Mouse (Mus musculus) lung, postnatal 0 days (tissue): ENCODE data around the gene Ppp2r5a.

Experiments
- CTCF ChIP-seq: IDR thresholded peaks from 2 replicates; pipeline ENCODE4 v1.5.1; 2016; ENCODE audit warnings: antibody characterized with exemption, mild to moderate bottlenecking
- EP300 ChIP-seq: IDR thresholded peaks from 2 replicates; pipeline ENCODE4 v1.6.1; 2016; ENCODE audit warnings: antibody characterized with exemption, mild to moderate bottlenecking, control low read depth

DNA sequence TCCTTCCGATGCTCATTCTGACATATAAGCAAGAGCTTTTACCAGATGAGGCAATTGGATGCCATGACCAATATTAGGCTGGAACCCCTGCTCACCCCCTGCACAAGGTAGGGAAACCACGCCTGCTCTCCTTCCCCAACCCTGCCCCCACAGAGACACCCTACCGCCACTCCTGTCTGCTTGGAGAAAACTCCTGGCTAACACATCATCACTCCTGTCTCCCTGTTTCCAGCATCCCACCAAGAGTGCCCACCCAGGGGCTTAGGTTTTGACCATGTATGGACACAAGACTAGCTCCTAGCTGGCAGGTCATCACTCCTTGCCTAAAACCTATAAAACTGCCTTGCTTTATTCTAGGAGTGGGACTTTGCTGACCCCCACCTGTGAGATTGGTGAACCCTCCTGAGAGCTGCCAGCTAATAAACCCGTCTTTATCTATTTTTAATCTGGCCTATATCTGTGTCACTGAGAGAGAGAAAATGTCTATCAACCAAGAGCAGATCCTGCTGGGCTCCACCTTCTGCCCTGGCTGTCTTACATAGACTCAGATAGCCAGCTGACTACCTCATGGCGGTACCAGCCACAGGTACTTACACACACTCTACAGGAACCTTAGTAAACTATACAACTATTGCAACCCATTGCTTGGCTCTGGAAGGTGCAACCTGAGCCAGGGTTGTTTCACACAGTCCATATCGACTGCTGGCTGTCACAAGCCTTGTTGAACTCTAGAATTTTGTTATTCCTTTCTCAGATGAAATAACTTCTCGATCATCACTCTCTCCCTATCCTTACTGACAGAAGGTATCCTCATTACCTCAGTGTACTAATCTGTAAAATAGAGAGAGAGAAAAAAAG is 78.1 kb downstream of the Ppp2r5a start:
- TF ChIP-seq CTCF (no peak), EP300 (no peak)
